Mouse (Mus musculus): ENCODE data around the gene Erp27. TPM values are rescaled to one million over a fixed set of nuclear protein-coding genes. Genes with fewer than 3 reads are reported as not detected.

Gene Erp27
- polyA plus RNA-seq, 1 experiment from 2014 or later = not detected

DNA sequence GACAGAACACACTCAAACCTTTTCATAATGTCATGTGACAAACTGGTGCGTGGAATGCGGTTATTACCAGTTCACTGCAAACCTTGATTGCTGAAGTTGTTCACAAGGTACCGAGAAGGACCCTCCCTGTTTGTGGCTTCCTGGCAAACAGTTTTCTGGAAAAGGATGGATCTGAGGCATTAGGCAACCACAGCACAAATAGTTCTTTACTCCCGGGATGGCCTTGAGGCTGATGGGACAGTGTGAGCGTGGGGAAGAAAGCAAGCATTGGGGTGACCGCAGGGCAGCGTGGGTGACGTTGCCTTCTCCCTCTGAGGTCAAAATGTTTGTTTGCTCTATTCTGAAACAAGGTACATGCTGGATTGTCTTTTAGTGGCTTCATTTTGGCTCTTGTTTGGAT lies 32.7 kb upstream of the Erp27 start:
- no peaks in the 10 kb centered on the region for H3K9me3 ChIP-seq (ENCODE audit: control insufficient read depth, low read length)
- no peak overlapping the region for H3K4me2 ChIP-seq (ENCODE audit: low read length)
- no peak for ATAC-seq (ENCODE audit: low FRiP score, low TSS enrichment)
- H3K27ac ChIP-seq (replicated peaks; ENCODE audit: low read depth, low read length) = no peak overlapping the region
- H3K9ac ChIP-seq (replicated peaks; ENCODE audit: low read length) = no peak overlapping the region
- H3K36me3 ChIP-seq (ENCODE audit: control insufficient read depth, insufficient read depth, low read length) = no peaks in the 10 kb centered on the region
- H3K4me3 ChIP-seq (replicated peaks; ENCODE audit: low read depth, low read length) = no peak overlapping the region
- DNase-seq = no peak
- H3K4me1 ChIP-seq (ENCODE audit: control insufficient read depth, insufficient read depth, low read length) = no peaks in the 10 kb centered on the region
- 90% methylated on average over 8 of the region's 8 CpGs for WGBS
- no peaks in the 10 kb centered on the region for H3K27me3 ChIP-seq (ENCODE audit: control insufficient read depth, insufficient read depth, low read length)

GRCm38 (mm10) chr6:136954192-136954591 lies 32.2 kb upstream of the Erp27 start:
- no peak overlapping the region for H3K4me3 ChIP-seq (replicated peaks; ENCODE audit: low read depth, low read length)
- DNase-seq = no peak
- no peaks in the 10 kb centered on the region for H3K27me3 ChIP-seq (ENCODE audit: control insufficient read depth, insufficient read depth, low read length)
- H3K9me3 ChIP-seq (ENCODE audit: control insufficient read depth, low read length) = no peaks in the 10 kb centered on the region
- no peak overlapping the region for H3K27ac ChIP-seq (replicated peaks; ENCODE audit: low read depth, low read length)
- no peaks in the 10 kb centered on the region for H3K4me1 ChIP-seq (ENCODE audit: control insufficient read depth, insufficient read depth, low read length)
- no peaks in the 10 kb centered on the region for H3K36me3 ChIP-seq (ENCODE audit: control insufficient read depth, insufficient read depth, low read length)
- WGBS = 84% methylated on average over 6 of the region's 6 CpGs
- no peak overlapping the region for H3K9ac ChIP-seq (replicated peaks; ENCODE audit: low read length)
- no peak overlapping the region for H3K4me2 ChIP-seq (ENCODE audit: low read length)
- no peak for ATAC-seq (ENCODE audit: low FRiP score, low TSS enrichment)

- Histone ChIP-seq H3K4me2 (ENCODE audit: low read length) (no peak overlapping the region), H3K4me3 (replicated peaks; ENCODE audit: low read depth, low read length) (no peak overlapping the region), H3K36me3 (ENCODE audit: control insufficient read depth, insufficient read depth, low read length) (no peaks in the 10 kb centered on the region), H3K27me3 (ENCODE audit: control insufficient read depth, insufficient read depth, low read length) (no peaks in the 10 kb centered on the region), H3K9me3 (ENCODE audit: control insufficient read depth, low read length) (no peaks in the 10 kb centered on the region), H3K27ac (replicated peaks; ENCODE audit: low read depth, low read length) (no peak overlapping the region), H3K4me1 (ENCODE audit: control insufficient read depth, insufficient read depth, low read length) (0 out of 2 replicates have a peak, but pooled peaks cover 2% of the 10 kb centered on the region), H3K9ac (replicated peaks; ENCODE audit: low read length) (no peak overlapping the region)
- no peak for ATAC-seq (ENCODE audit: low FRiP score, low TSS enrichment)
- 91% methylated on average over 9 of the region's 9 CpGs for WGBS
- DNase-seq = no peak
These were observed 30.9 kb upstream of the Erp27 start for GRCm38 (mm10) chr6:136952930-136953329.

DNA sequence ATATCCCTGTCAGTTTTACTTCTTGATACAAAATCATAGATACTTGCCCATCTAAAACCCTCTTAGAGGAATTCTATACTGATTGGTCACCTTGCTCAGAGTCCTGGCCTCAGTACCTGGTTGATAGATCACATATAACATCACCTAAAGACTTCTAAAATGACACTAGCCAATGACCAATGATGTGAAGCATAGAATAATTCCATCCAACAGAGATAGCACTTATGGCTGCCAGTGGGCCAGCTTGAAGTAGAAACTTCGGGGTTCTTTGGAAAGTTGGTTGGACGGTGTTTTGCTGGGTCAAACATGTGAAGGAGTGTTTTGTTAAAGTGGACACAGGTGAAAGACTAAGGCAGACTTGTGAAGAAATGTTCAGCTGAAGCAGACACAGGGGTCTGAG lies 28.2 kb upstream of the Erp27 start:
- Histone ChIP-seq H3K36me3 (ENCODE audit: control insufficient read depth, insufficient read depth, low read length) (no peaks in the 10 kb centered on the region), H3K4me2 (ENCODE audit: low read length) (no peak overlapping the region), H3K9me3 (ENCODE audit: control insufficient read depth, low read length) (no peaks in the 10 kb centered on the region), H3K4me1 (ENCODE audit: control insufficient read depth, insufficient read depth, low read length) (0 out of 2 replicates have a peak, but pooled peaks cover 6% of the 10 kb centered on the region), H3K9ac (replicated peaks; ENCODE audit: low read length) (no peak overlapping the region), H3K27me3 (ENCODE audit: control insufficient read depth, insufficient read depth, low read length) (no peaks in the 10 kb centered on the region), H3K27ac (replicated peaks; ENCODE audit: low read depth, low read length) (no peak overlapping the region), H3K4me3 (replicated peaks; ENCODE audit: low read depth, low read length) (no peak overlapping the region)
- ATAC-seq (ENCODE audit: low FRiP score, low TSS enrichment) (no peak), DNase-seq (no peak)
- WGBS = 86% methylated on average over 2 of the region's 2 CpGs

DNA sequence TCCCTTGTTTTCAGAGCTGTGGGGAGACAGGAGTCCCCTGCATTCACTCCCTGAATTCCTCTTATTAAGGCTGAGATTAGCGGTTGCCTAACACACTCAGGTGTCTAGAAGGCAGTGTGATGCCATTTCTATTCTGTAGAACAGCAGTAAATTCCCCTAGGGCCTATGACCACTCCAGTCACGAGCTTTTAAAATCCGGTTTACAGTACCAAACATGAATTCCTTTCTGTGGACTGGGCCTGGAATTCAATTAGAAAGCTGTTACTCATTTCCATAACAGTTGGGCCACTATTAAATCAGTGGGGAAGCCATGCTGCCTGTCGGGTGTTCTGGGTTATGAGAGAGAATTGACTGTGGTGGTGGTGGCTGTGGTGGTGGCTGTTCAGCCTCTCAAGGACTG lies 25.7 kb upstream of the Erp27 start:
- Histone ChIP-seq H3K4me3 (replicated peaks; ENCODE audit: low read depth, low read length) (no peak overlapping the region), H3K36me3 (ENCODE audit: control insufficient read depth, insufficient read depth, low read length) (no peaks in the 10 kb centered on the region), H3K4me2 (ENCODE audit: low read length) (no peak overlapping the region), H3K9ac (replicated peaks; ENCODE audit: low read length) (no peak overlapping the region), H3K27ac (replicated peaks; ENCODE audit: low read depth, low read length) (no peak overlapping the region), H3K27me3 (ENCODE audit: control insufficient read depth, insufficient read depth, low read length) (no peaks in the 10 kb centered on the region), H3K4me1 (ENCODE audit: control insufficient read depth, insufficient read depth, low read length) (0 out of 2 replicates have a peak, but pooled peaks cover 6% of the 10 kb centered on the region), H3K9me3 (ENCODE audit: control insufficient read depth, low read length) (no peaks in the 10 kb centered on the region)
- no peak for DNase-seq
- ATAC-seq (ENCODE audit: low FRiP score, low TSS enrichment) = no peak
- 33% methylated on average over 4 of the region's 4 CpGs for WGBS

DNA sequence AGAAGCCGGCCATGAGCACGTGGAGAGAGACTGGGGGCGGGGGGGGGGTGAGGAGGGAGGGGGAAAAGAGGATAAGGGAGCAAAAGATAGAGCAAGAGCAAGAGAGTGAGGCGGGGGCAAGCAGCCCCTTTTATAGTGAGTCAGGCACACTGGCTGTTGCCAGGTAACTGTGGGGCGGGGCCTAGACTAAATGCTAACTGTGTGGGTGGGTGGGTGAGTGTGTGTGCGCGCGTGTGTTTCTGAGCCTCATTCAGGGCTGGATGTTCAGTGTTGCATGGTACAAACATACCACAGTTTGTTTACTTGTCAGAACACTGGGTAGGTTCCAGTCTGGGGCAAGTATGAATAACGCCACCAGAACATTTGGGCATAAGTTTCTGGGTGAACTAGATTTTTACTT lies 25.0 kb upstream of the Erp27 start:
- Histone ChIP-seq H3K4me2 (ENCODE audit: low read length) (no peak overlapping the region), H3K27ac (replicated peaks; ENCODE audit: low read depth, low read length) (no peak overlapping the region), H3K4me1 (ENCODE audit: control insufficient read depth, insufficient read depth, low read length) (0 out of 2 replicates have a peak, but pooled peaks cover 6% of the 10 kb centered on the region), H3K36me3 (ENCODE audit: control insufficient read depth, insufficient read depth, low read length) (no peaks in the 10 kb centered on the region), H3K4me3 (replicated peaks; ENCODE audit: low read depth, low read length) (no peak overlapping the region), H3K9me3 (ENCODE audit: control insufficient read depth, low read length) (no peaks in the 10 kb centered on the region), H3K27me3 (ENCODE audit: control insufficient read depth, insufficient read depth, low read length) (no peaks in the 10 kb centered on the region), H3K9ac (replicated peaks; ENCODE audit: low read length) (no peak overlapping the region)
- WGBS = 47% methylated on average over 9 of the region's 9 CpGs
- DNase-seq (peak; percentile 31), ATAC-seq (ENCODE audit: low FRiP score, low TSS enrichment) (no peak)

DNA sequence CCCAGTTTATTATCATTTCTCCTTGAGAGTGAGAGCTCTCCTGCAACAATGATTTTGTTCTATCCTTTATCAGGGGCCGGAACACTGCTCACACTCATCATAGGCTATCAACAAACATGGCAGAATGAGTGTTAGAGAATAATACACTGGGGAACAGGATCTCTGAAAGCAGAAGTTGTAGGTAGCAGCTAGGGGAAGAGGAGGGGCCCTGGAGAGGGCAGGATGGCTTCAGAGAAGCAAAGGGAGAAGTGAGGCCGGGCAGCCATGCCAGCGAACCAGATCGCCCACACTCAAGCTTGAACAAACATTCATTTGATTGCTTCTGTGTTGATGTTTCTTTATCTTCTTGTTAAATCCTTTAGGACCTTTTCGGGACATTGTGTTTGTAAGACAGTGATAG lies 24.3 kb upstream of the Erp27 start:
- no peak overlapping the region for H3K27ac ChIP-seq (replicated peaks; ENCODE audit: low read depth, low read length)
- 84% methylated on average over 5 of the region's 5 CpGs for WGBS
- no peaks in the 10 kb centered on the region for H3K36me3 ChIP-seq (ENCODE audit: control insufficient read depth, insufficient read depth, low read length)

GRCm38 (mm10) chr6:136944511-136944910 lies 22.5 kb upstream of the Erp27 start:
- Histone ChIP-seq H3K27ac (replicated peaks; ENCODE audit: low read depth, low read length) (no peak overlapping the region), H3K4me2 (ENCODE audit: low read length) (no peak overlapping the region), H3K36me3 (ENCODE audit: control insufficient read depth, insufficient read depth, low read length) (no peaks in the 10 kb centered on the region), H3K4me1 (ENCODE audit: control insufficient read depth, insufficient read depth, low read length) (0 out of 2 replicates have a peak, but pooled peaks cover 9% of the 10 kb centered on the region), H3K27me3 (ENCODE audit: control insufficient read depth, insufficient read depth, low read length) (no peaks in the 10 kb centered on the region), H3K4me3 (replicated peaks; ENCODE audit: low read depth, low read length) (no peak overlapping the region), H3K9ac (replicated peaks; ENCODE audit: low read length) (no peak overlapping the region), H3K9me3 (ENCODE audit: control insufficient read depth, low read length) (no peaks in the 10 kb centered on the region)
- 90% methylated on average over 8 of the region's 8 CpGs for WGBS
- DNase-seq = no peak
- no peak for ATAC-seq (ENCODE audit: low FRiP score, low TSS enrichment)

More for the DNA sequence above, 24.3 kb upstream of the Erp27 start:
- H3K4me3 ChIP-seq (replicated peaks; ENCODE audit: low read depth, low read length) = no peak overlapping the region
- no peak overlapping the region for H3K9ac ChIP-seq (replicated peaks; ENCODE audit: low read length)
- H3K27me3 ChIP-seq (ENCODE audit: control insufficient read depth, insufficient read depth, low read length) = no peaks in the 10 kb centered on the region
- DNase-seq (no peak), ATAC-seq (ENCODE audit: low FRiP score, low TSS enrichment) (no peak)
- 0 out of 2 replicates have a peak, but pooled peaks cover 9% of the 10 kb centered on the region for H3K4me1 ChIP-seq (ENCODE audit: control insufficient read depth, insufficient read depth, low read length)
- H3K9me3 ChIP-seq (ENCODE audit: control insufficient read depth, low read length) = no peaks in the 10 kb centered on the region
- no peak overlapping the region for H3K4me2 ChIP-seq (ENCODE audit: low read length)

- Histone ChIP-seq H3K27ac (replicated peaks; ENCODE audit: low read depth, low read length) (no peak overlapping the region), H3K27me3 (ENCODE audit: control insufficient read depth, insufficient read depth, low read length) (no peaks in the 10 kb centered on the region), H3K36me3 (ENCODE audit: control insufficient read depth, insufficient read depth, low read length) (no peaks in the 10 kb centered on the region), H3K9me3 (ENCODE audit: control insufficient read depth, low read length) (no peaks in the 10 kb centered on the region), H3K4me1 (ENCODE audit: control insufficient read depth, insufficient read depth, low read length) (0 out of 2 replicates have a peak, but pooled peaks cover 9% of the 10 kb centered on the region), H3K4me3 (replicated peaks; ENCODE audit: low read depth, low read length) (no peak overlapping the region), H3K9ac (replicated peaks; ENCODE audit: low read length) (no peak overlapping the region), H3K4me2 (ENCODE audit: low read length) (no peak overlapping the region)
- DNase-seq (no peak), ATAC-seq (ENCODE audit: low FRiP score, low TSS enrichment) (no peak)
These were observed 21.4 kb upstream of the Erp27 start for GRCm38 (mm10) chr6:136943392-136943791.
